Mouse (Mus musculus) megakaryocyte progenitor cell, adult 5-6 weeks (primary cell): ENCODE measurements around the gene Naf1. TPM values are rescaled to one million over a fixed set of nuclear protein-coding genes. Genes with fewer than 3 reads are reported as not detected.

Source experiments
- total RNA-seq, 2 experiments: library from RNA; stranded (forward) in 1 of 2; stranded (reverse) in 1 of 2; fragments of 157-497, 149-512 nt in 1 of 2; fragments of 200-1000 nt in 1 of 2; gene quantifications; 2 replicates each; pipeline versions ENCODE4 v1.2.3 to v1.2.4; 2015 to 2017

The Naf1 gene
- total RNA-seq, 2 experiments from 2014 or later = 9.4 to 75.4 TPM

Other genes with a start within 250 kb of the Naf1 start
- not detected in 2 replicates for gene Npy5r, start 172.1 kb upstream of the Naf1 start, total RNA-seq (2015)
- gene Npy5r, start 172.1 kb upstream of the Naf1 start, total RNA-seq (2017) = not detected in 2 replicates
- not detected in 2 replicates for gene Npy1r, start 163.0 kb upstream of the Naf1 start, total RNA-seq (2015)
- gene Npy1r, start 163.0 kb upstream of the Naf1 start, total RNA-seq (2017) = not detected in 2 replicates